In genomic region chr8:69863387-69864020, GRCm38 (mm10) we compare ENCODE assay signal across 22 mouse cellular contexts. TPM values are rescaled to one million over a fixed set of nuclear protein-coding genes. Genes with fewer than 3 reads are reported as not detected.
DNase-seq lines count a peak whose midpoint lies in the region; ATAC-seq lines count a peak whose summit lies in the region.
"Had no signal": no experiment of that assay in that cellular context is flagged by ENCODE, and none has a peak within 500 bp of the region (broad histone marks: within the 10 kb centered on the region; RNA-seq: fewer than 3 reads in every experiment).

No protein-coding gene starts in this region.

- no peak overlapping the region for H3K27ac ChIP-seq in embryonic facial prominence, embryonic 12.5 days
- H3K27ac ChIP-seq in embryonic facial prominence, embryonic 10.5 days (replicated peaks) = no peak overlapping the region
- no peak overlapping the region for H3K27ac ChIP-seq in liver, embryonic 12.5 days
- H3K27ac ChIP-seq in liver, embryonic 16.5 days (ENCODE audit: low read length) = no peak overlapping the region
- H3K27ac ChIP-seq: embryonic facial prominence, embryonic 15.5 days; forebrain, embryonic 10.5 days; gastrocnemius, adult 2 months; hindbrain, embryonic 10.5 days; limb, embryonic 15.5 days; macrophage had no signal

- 89% methylated on average over 5 of the region's 5 CpGs for WGBS in embryonic facial prominence, embryonic 12.5 days
- 90% methylated on average over 5 of the region's 5 CpGs for WGBS in embryonic facial prominence, embryonic 10.5 days
- WGBS in liver, embryonic 12.5 days (ENCODE audit: insufficient replicate concordance) = 63% methylated on average over 5 of the region's 5 CpGs
- 54% methylated on average over 5 of the region's 5 CpGs for WGBS in liver, embryonic 16.5 days (ENCODE audit: insufficient replicate concordance)

- H3K27me3 ChIP-seq in embryonic facial prominence, embryonic 12.5 days = no peaks in the 10 kb centered on the region
- no peaks in the 10 kb centered on the region for H3K27me3 ChIP-seq in embryonic facial prominence, embryonic 10.5 days (replicated peaks; ENCODE audit: low read depth, poor library complexity, severe bottlenecking)
- H3K27me3 ChIP-seq in liver, embryonic 12.5 days (replicated peaks) = peaks cover 8% of the 10 kb centered on the region; the same call in 1 of the 2 replicates
- no peaks in the 10 kb centered on the region for H3K27me3 ChIP-seq in liver, embryonic 16.5 days (ENCODE audit: control insufficient read depth, insufficient read depth, low read depth, low read length)
- H3K27me3 ChIP-seq: embryonic facial prominence, embryonic 15.5 days; limb, embryonic 15.5 days had no signal

- no peak for DNase-seq in embryonic facial prominence, embryonic 10.5 days (ENCODE audit: low spot score)
- DNase-seq in liver = no peak
- DNase-seq in brain, adult 2 months (ENCODE audit: low read depth, low spot score) = peak; percentile 65
- DNase-seq in kidney, postnatal 25 days = no peak
- DNase-seq in layer of hippocampus, adult 18-20 months (ENCODE audit: low spot score in 2 of 2) = no peak
- DNase-seq: adrenal gland, adult 8-10 months; cerebellum, adult 9-11 months; embryo, embryonic 11 days; gastrocnemius, adult 2 months; left cerebral cortex, postnatal 4 days had no signal

- no peaks in the 10 kb centered on the region for H3K4me1 ChIP-seq in embryonic facial prominence, embryonic 12.5 days
- 0 out of 2 replicates have a peak, but pooled peaks cover 5% of the 10 kb centered on the region for H3K4me1 ChIP-seq in embryonic facial prominence, embryonic 10.5 days
- peaks cover 14% of the 10 kb centered on the region for H3K4me1 ChIP-seq in liver, embryonic 12.5 days
- peaks cover 5% of the 10 kb centered on the region; the same call in 1 of the 2 replicates for H3K4me1 ChIP-seq in liver, embryonic 16.5 days (ENCODE audit: control insufficient read depth, low read depth, low read length)
- H3K4me1 ChIP-seq: embryonic facial prominence, embryonic 15.5 days; forebrain, embryonic 10.5 days; hindbrain, embryonic 10.5 days; limb, embryonic 15.5 days had no signal

- no peaks in the 10 kb centered on the region for H3K9me3 ChIP-seq in embryonic facial prominence, embryonic 12.5 days
- no peaks in the 10 kb centered on the region for H3K9me3 ChIP-seq in embryonic facial prominence, embryonic 10.5 days
- H3K9me3 ChIP-seq in liver, embryonic 12.5 days (replicated peaks) = no peaks in the 10 kb centered on the region
- no peaks in the 10 kb centered on the region for H3K9me3 ChIP-seq in liver, embryonic 16.5 days (replicated peaks; ENCODE audit: control insufficient read depth, low read length)
- H3K9me3 ChIP-seq: embryonic facial prominence, embryonic 15.5 days; forebrain, embryonic 10.5 days; hindbrain, embryonic 10.5 days; limb, embryonic 15.5 days had no signal

- H3K4me2 ChIP-seq in embryonic facial prominence, embryonic 12.5 days (replicated peaks) = no peak overlapping the region
- H3K4me2 ChIP-seq in liver, embryonic 12.5 days = no peak overlapping the region
- H3K4me2 ChIP-seq in liver, embryonic 16.5 days (ENCODE audit: low read depth, low read length) = no peak overlapping the region
- H3K4me2 ChIP-seq: embryonic facial prominence, embryonic 15.5 days; limb, embryonic 15.5 days; midbrain, embryonic 11.5 days had no signal

- ATAC-seq in embryonic facial prominence, embryonic 12.5 days (ENCODE audit: insufficient number of reproducible peaks, insufficient read depth, low FRiP score, low TSS enrichment) = peak; percentile 48; the same call in 1 of the 2 replicates
- peak; percentile 53; the same call in 1 of the 2 replicates for ATAC-seq in liver, embryonic 12.5 days
- ATAC-seq in liver, embryonic 16.5 days (ENCODE audit: low read depth) = peak; percentile 51; the same call in 1 of the 2 replicates
- ATAC-seq: intestine, postnatal 0 days had no signal

- H3K4me3 ChIP-seq in embryonic facial prominence, embryonic 12.5 days = no peak overlapping the region
- H3K4me3 ChIP-seq in embryonic facial prominence, embryonic 10.5 days = no peak overlapping the region
- no peak overlapping the region for H3K4me3 ChIP-seq in liver, embryonic 12.5 days
- no peak overlapping the region for H3K4me3 ChIP-seq in liver, embryonic 16.5 days (ENCODE audit: low read depth, low read length)
- H3K4me3 ChIP-seq: embryonic facial prominence, embryonic 15.5 days; forebrain, embryonic 10.5 days; gastrocnemius, adult 2 months; hindbrain, embryonic 10.5 days; limb, embryonic 15.5 days had no signal

- no peaks in the 10 kb centered on the region for H3K36me3 ChIP-seq in embryonic facial prominence, embryonic 12.5 days
- H3K36me3 ChIP-seq in embryonic facial prominence, embryonic 10.5 days (replicated peaks) = peaks cover 12% of the 10 kb centered on the region
- no peaks in the 10 kb centered on the region for H3K36me3 ChIP-seq in liver, embryonic 12.5 days
- no peaks in the 10 kb centered on the region for H3K36me3 ChIP-seq in liver, embryonic 16.5 days (ENCODE audit: control insufficient read depth, insufficient read depth)
- H3K36me3 ChIP-seq: embryonic facial prominence, embryonic 15.5 days; limb, embryonic 15.5 days had no signal

- no peak overlapping the region for H3K9ac ChIP-seq in embryonic facial prominence, embryonic 12.5 days
- H3K9ac ChIP-seq in liver, embryonic 12.5 days = no peak overlapping the region
- H3K9ac ChIP-seq in liver, embryonic 16.5 days (ENCODE audit: low read depth, low read length) = no peak overlapping the region
- H3K9ac ChIP-seq: embryonic facial prominence, embryonic 15.5 days; limb, embryonic 15.5 days had no signal

RNA-seq across cellular contexts. Expression of gene Cilp2, which starts 24.0 kb away (rescaled TPM):
- 1.2 TPM in 2 replicates for polyA plus RNA-seq in embryonic facial prominence, embryonic 12.5 days (2016; fragmentation: Nextera tagmentation; extraction: Ambion mirVana)
- polyA plus RNA-seq in embryonic facial prominence, embryonic 10.5 days (2016; fragmentation: Nextera tagmentation; extraction: Ambion mirVana) = 0.39 and 0.54 TPM in 2 replicates
- polyA plus RNA-seq in liver, embryonic 12.5 days (2016; fragmentation: Nextera tagmentation; extraction: Ambion mirVana) = 0.14 and 0.33 TPM in 2 replicates
- polyA plus RNA-seq in liver, embryonic 16.5 days (2015; fragmentation: Nextera tagmentation; extraction: Ambion mirVana) = not detected in 2 replicates
- total RNA-seq in layer of hippocampus, adult 18-20 months (2021) = under 1 TPM; 0.48 to 0.59 TPM
- total RNA-seq: monocyte, adult 5-6 weeks; neutrophil, adult 5-6 weeks had no signal
- polyA plus RNA-seq: macrophage had no signal

RNA-seq across cellular contexts. Expression of gene Pbx4, which starts 31.2 kb away (rescaled TPM):
- polyA plus RNA-seq in embryonic facial prominence, embryonic 12.5 days (2016; fragmentation: Nextera tagmentation; extraction: Ambion mirVana) = 13.4 and 16.0 TPM in 2 replicates
- polyA plus RNA-seq in embryonic facial prominence, embryonic 10.5 days (2016; fragmentation: Nextera tagmentation; extraction: Ambion mirVana) = 17.1 and 18.0 TPM in 2 replicates
- 3.1 and 3.2 TPM in 2 replicates for polyA plus RNA-seq in liver, embryonic 12.5 days (2016; fragmentation: Nextera tagmentation; extraction: Ambion mirVana)
- polyA plus RNA-seq in liver, embryonic 16.5 days (2015; fragmentation: Nextera tagmentation; extraction: Ambion mirVana) = 1.8 and 2.0 TPM in 2 replicates
- total RNA-seq in layer of hippocampus, adult 18-20 months (2021) = 10 to 100 TPM; 12.4 to 14.0 TPM
- total RNA-seq: gastrocnemius, adult 2 months had no signal

RNA-seq across cellular contexts. Expression of gene Tssk6, which starts 38.5 kb away (rescaled TPM):
- polyA plus RNA-seq in embryonic facial prominence, embryonic 12.5 days (2016; fragmentation: Nextera tagmentation; extraction: Ambion mirVana) = 4.1 and 5.1 TPM in 2 replicates
- polyA plus RNA-seq in embryonic facial prominence, embryonic 10.5 days (2016; fragmentation: Nextera tagmentation; extraction: Ambion mirVana) = 4.4 and 4.8 TPM in 2 replicates
- polyA plus RNA-seq in liver, embryonic 12.5 days (2016; fragmentation: Nextera tagmentation; extraction: Ambion mirVana) = 3.8 and 4.5 TPM in 2 replicates
- 1.1 and 1.6 TPM in 2 replicates for polyA plus RNA-seq in liver, embryonic 16.5 days (2015; fragmentation: Nextera tagmentation; extraction: Ambion mirVana)
- under 1 TPM; 0.25 to 0.33 TPM for total RNA-seq in layer of hippocampus, adult 18-20 months (2021)
- total RNA-seq: gastrocnemius, adult 2 months; left cerebral cortex, postnatal 4 days had no signal

RNA-seq across cellular contexts. Expression of gene Ndufa13, which starts 38.9 kb away (rescaled TPM):
- 168 and 171 TPM in 2 replicates for polyA plus RNA-seq in embryonic facial prominence, embryonic 12.5 days (2016; fragmentation: Nextera tagmentation; extraction: Ambion mirVana)
- polyA plus RNA-seq in embryonic facial prominence, embryonic 10.5 days (2016; fragmentation: Nextera tagmentation; extraction: Ambion mirVana) = 159 and 164 TPM in 2 replicates
- 121 and 122 TPM in 2 replicates for polyA plus RNA-seq in liver, embryonic 12.5 days (2016; fragmentation: Nextera tagmentation; extraction: Ambion mirVana)
- polyA plus RNA-seq in liver, embryonic 16.5 days (2015; fragmentation: Nextera tagmentation; extraction: Ambion mirVana) = 103 and 104 TPM in 2 replicates
- total RNA-seq in layer of hippocampus, adult 18-20 months (2021) = 100 to 1,000 TPM; 154 to 158 TPM

RNA-seq across cellular contexts. Expression of gene Yjefn3, which starts 39.0 kb away (rescaled TPM):
- polyA plus RNA-seq in embryonic facial prominence, embryonic 12.5 days (2016; fragmentation: Nextera tagmentation; extraction: Ambion mirVana) = 4.8 and 4.9 TPM in 2 replicates
- 4.2 and 4.3 TPM in 2 replicates for polyA plus RNA-seq in embryonic facial prominence, embryonic 10.5 days (2016; fragmentation: Nextera tagmentation; extraction: Ambion mirVana)
- 0.74 and 0.86 TPM in 2 replicates for polyA plus RNA-seq in liver, embryonic 12.5 days (2016; fragmentation: Nextera tagmentation; extraction: Ambion mirVana)
- polyA plus RNA-seq in liver, embryonic 16.5 days (2015; fragmentation: Nextera tagmentation; extraction: Ambion mirVana) = 0.63 and 0.77 TPM in 2 replicates
- 10 to 100 TPM; 37.5 to 39.6 TPM for total RNA-seq in layer of hippocampus, adult 18-20 months (2021)
- total RNA-seq: monocyte, adult 5-6 weeks; neutrophil, adult 5-6 weeks had no signal
- polyA plus RNA-seq: macrophage had no signal
